Mouse (Mus musculus): Measurements from ENCODE around the gene Clmn.

GRCm38 (mm10) chr12:104854826-104855225 lies 10.1 kb downstream of the Clmn start:
- no peak for TF ChIP-seq CTCF (conservative IDR thresholded peaks at IDR 0.05; ENCODE audit: low read length)
- no peak for TF ChIP-seq POU5F1 (IDR thresholded peaks at IDR 0.05; ENCODE audit: borderline replicate concordance, low read length)
- TF ChIP-seq NANOG (IDR thresholded peaks at IDR 0.05; ENCODE audit: borderline replicate concordance, low read length) = no peak

Data from E14TG2a.4 (cell line).